Mouse (Mus musculus): ENCODE results near the gene Cdkn2d. TPM values are rescaled to one million over a fixed set of nuclear protein-coding genes. Genes with fewer than 3 reads are reported as not detected.

Gene Cdkn2d
- polyA plus RNA-seq, 1 experiment from 2014 or later = 55.3 TPM

Other genes with a start within 250 kb of the Cdkn2d start
- gene Zglp1, start 224.3 kb downstream of the Cdkn2d start, polyA plus RNA-seq (2015; fragmentation: Nextera tagmentation; extraction: Ambion mirVana) = 0.56 TPM in 1 of 2 replicates, not detected in the other
- 0.60 and 0.93 TPM in 2 replicates for gene Gm49373, start 218.3 kb downstream of the Cdkn2d start, polyA plus RNA-seq (2015; fragmentation: Nextera tagmentation; extraction: Ambion mirVana)
- 53.3 and 57.9 TPM in 2 replicates for gene Fdx1l, start 217.8 kb downstream of the Cdkn2d start, polyA plus RNA-seq (2015; fragmentation: Nextera tagmentation; extraction: Ambion mirVana)
- gene Gm38431, start 199.4 kb downstream of the Cdkn2d start, polyA plus RNA-seq (2015; fragmentation: Nextera tagmentation; extraction: Ambion mirVana) = 1.2 and 1.6 TPM in 2 replicates
- 49.6 and 55.0 TPM in 2 replicates for gene Raver1, start 199.4 kb downstream of the Cdkn2d start, polyA plus RNA-seq (2015; fragmentation: Nextera tagmentation; extraction: Ambion mirVana)
- gene Tyk2, start 160.2 kb downstream of the Cdkn2d start, polyA plus RNA-seq (2015; fragmentation: Nextera tagmentation; extraction: Ambion mirVana) = 13.1 and 13.2 TPM in 2 replicates
- 298 and 326 TPM in 2 replicates for gene Cdc37, start 141.4 kb downstream of the Cdkn2d start, polyA plus RNA-seq (2015; fragmentation: Nextera tagmentation; extraction: Ambion mirVana)
- gene Pde4a, start 125.7 kb downstream of the Cdkn2d start, polyA plus RNA-seq (2015; fragmentation: Nextera tagmentation; extraction: Ambion mirVana) = 6.1 and 6.4 TPM in 2 replicates
- gene Keap1, start 52.0 kb downstream of the Cdkn2d start, polyA plus RNA-seq (2015; fragmentation: Nextera tagmentation; extraction: Ambion mirVana) = 77.7 and 78.6 TPM in 2 replicates
- gene S1pr5, start 43.0 kb downstream of the Cdkn2d start, polyA plus RNA-seq (2015; fragmentation: Nextera tagmentation; extraction: Ambion mirVana) = 6.2 and 6.3 TPM in 2 replicates
- 40.8 and 44.2 TPM in 2 replicates for gene Atg4d, start 26.1 kb downstream of the Cdkn2d start, polyA plus RNA-seq (2015; fragmentation: Nextera tagmentation; extraction: Ambion mirVana)
- gene Kri1, start 3.4 kb downstream of the Cdkn2d start, polyA plus RNA-seq (2015; fragmentation: Nextera tagmentation; extraction: Ambion mirVana) = 13.1 and 18.4 TPM in 2 replicates
- gene Ap1m2, start 20.9 kb upstream of the Cdkn2d start, polyA plus RNA-seq (2015; fragmentation: Nextera tagmentation; extraction: Ambion mirVana) = 42.3 and 43.2 TPM in 2 replicates
- gene Slc44a2, start 29.3 kb upstream of the Cdkn2d start, polyA plus RNA-seq (2015; fragmentation: Nextera tagmentation; extraction: Ambion mirVana) = 137 and 150 TPM in 2 replicates
- 169 and 174 TPM in 2 replicates for gene Ilf3, start 76.5 kb upstream of the Cdkn2d start, polyA plus RNA-seq (2015; fragmentation: Nextera tagmentation; extraction: Ambion mirVana)
- gene Qtrt1, start 120.4 kb upstream of the Cdkn2d start, polyA plus RNA-seq (2015; fragmentation: Nextera tagmentation; extraction: Ambion mirVana) = 42.3 and 45.0 TPM in 2 replicates
- 76.1 and 84.4 TPM in 2 replicates for gene Dnm2, start 133.5 kb upstream of the Cdkn2d start, polyA plus RNA-seq (2015; fragmentation: Nextera tagmentation; extraction: Ambion mirVana)
- gene Tmed1, start 218.8 kb upstream of the Cdkn2d start, polyA plus RNA-seq (2015; fragmentation: Nextera tagmentation; extraction: Ambion mirVana) = 123 and 132 TPM in 2 replicates
- gene AB124611, start 234.8 kb upstream of the Cdkn2d start, polyA plus RNA-seq (2015; fragmentation: Nextera tagmentation; extraction: Ambion mirVana) = 3.5 and 3.6 TPM in 2 replicates